Mouse (Mus musculus): ENCODE data around the gene Mgat3. TPM values are rescaled to one million over a fixed set of nuclear protein-coding genes. Genes with fewer than 3 reads are reported as not detected.
A peak's percentile ranks its signal among the peaks of the same experiment; 100 is the strongest.

The Mgat3 gene
- polyA plus RNA-seq (2014; fragmentation: Nextera tagmentation; extraction: Ambion mirVana): 2.5 and 2.7 TPM in 2 replicates

GRCm38 (mm10) chr15:80173001-80173771, at the start of gene Mgat3:
Gene Mgat3, plus strand, starts transcription at chr15:80173721.
- WGBS: 9% methylated on average over 35 of the region's 85 CpGs

GRCm38 (mm10) chr15:80124651-80125050, 48.9 kb upstream of the Mgat3 start:
- WGBS: 78% methylated on average over 4 of the region's 4 CpGs
- Histone ChIP-seq H3K4me3 (ENCODE audit: low read depth, low read length) (no peak overlapping the region), H3K9me3 (ENCODE audit: control insufficient read depth, low read length) (no peaks in the 10 kb centered on the region), H3K27me3 (replicated peaks; ENCODE audit: control insufficient read depth, insufficient read depth, low read length) (no peaks in the 10 kb centered on the region), H3K9ac (ENCODE audit: low read depth, low read length) (no peak overlapping the region), H3K36me3 (ENCODE audit: control insufficient read depth, insufficient read depth, low read length) (no peaks in the 10 kb centered on the region), H3K4me2 (no peak overlapping the region), H3K27ac (ENCODE audit: low read depth, low read length) (no peak overlapping the region), H3K4me1 (replicated peaks; ENCODE audit: control insufficient read depth, insufficient read depth, low read length) (peaks cover 9% of the 10 kb centered on the region)
- DNase-seq (ENCODE audit: low spot score) (no peak), ATAC-seq (replicated peaks; ENCODE audit: low FRiP score) (no peak)

More at GRCm38 (mm10) chr15:80173001-80173771, at the start of gene Mgat3:
- peak within 1 kb of the TSS; percentile 52; the same call in 1 of the 2 replicates for H3K27ac ChIP-seq (ENCODE audit: low read depth, low read length)
- no peaks in the 10 kb centered on the region for H3K9me3 ChIP-seq (ENCODE audit: control insufficient read depth, low read length)
- peaks cover 3% of the 10 kb centered on the region for H3K4me1 ChIP-seq (replicated peaks; ENCODE audit: control insufficient read depth, insufficient read depth, low read length)
- peak within 1 kb of the TSS; percentile 68 for H3K9ac ChIP-seq (ENCODE audit: low read depth, low read length)
- peak within 1 kb of the TSS; percentile 71 for H3K4me2 ChIP-seq
- DNase-seq (ENCODE audit: low spot score): peak; percentile 67
- no peaks in the 10 kb centered on the region for H3K36me3 ChIP-seq (ENCODE audit: control insufficient read depth, insufficient read depth, low read length)
- H3K4me3 ChIP-seq (ENCODE audit: low read depth, low read length): peak within 1 kb of the TSS; percentile 70
- ATAC-seq (replicated peaks; ENCODE audit: low FRiP score): peak; percentile 42
- peaks cover 61% of the 10 kb centered on the region for H3K27me3 ChIP-seq (replicated peaks; ENCODE audit: control insufficient read depth, insufficient read depth, low read length)

GRCm38 (mm10) chr15:80127191-80127590, 46.3 kb upstream of the Mgat3 start:
- WGBS: 46% methylated on average over 1 of the region's 1 CpGs
- no peak overlapping the region for H3K27ac ChIP-seq (ENCODE audit: low read depth, low read length)
- H3K4me1 ChIP-seq (replicated peaks; ENCODE audit: control insufficient read depth, insufficient read depth, low read length): peaks cover 28% of the 10 kb centered on the region
- ATAC-seq (replicated peaks; ENCODE audit: low FRiP score) (no peak), DNase-seq (ENCODE audit: low spot score) (no peak)
- H3K36me3 ChIP-seq (ENCODE audit: control insufficient read depth, insufficient read depth, low read length): no peaks in the 10 kb centered on the region
- H3K27me3 ChIP-seq (replicated peaks; ENCODE audit: control insufficient read depth, insufficient read depth, low read length): no peaks in the 10 kb centered on the region
- H3K4me3 ChIP-seq (ENCODE audit: low read depth, low read length): no peak overlapping the region
- no peak overlapping the region for H3K4me2 ChIP-seq
- no peak overlapping the region for H3K9ac ChIP-seq (ENCODE audit: low read depth, low read length)
- no peaks in the 10 kb centered on the region for H3K9me3 ChIP-seq (ENCODE audit: control insufficient read depth, low read length)

- H3K4me3 ChIP-seq (ENCODE audit: low read depth, low read length): no peak overlapping the region
- no peaks in the 10 kb centered on the region for H3K27me3 ChIP-seq (replicated peaks; ENCODE audit: control insufficient read depth, insufficient read depth, low read length)
- WGBS: 66% methylated on average over 6 of the region's 6 CpGs
- H3K36me3 ChIP-seq (ENCODE audit: control insufficient read depth, insufficient read depth, low read length): no peaks in the 10 kb centered on the region
- peak overlapping the region; percentile 56; the same call in 1 of the 2 replicates for H3K4me2 ChIP-seq
- DNase-seq (ENCODE audit: low spot score): no peak
- no peak overlapping the region for H3K9ac ChIP-seq (ENCODE audit: low read depth, low read length)
- peak overlapping the region; percentile 95 for H3K27ac ChIP-seq (ENCODE audit: low read depth, low read length)
- no peaks in the 10 kb centered on the region for H3K9me3 ChIP-seq (ENCODE audit: control insufficient read depth, low read length)
- no peak for ATAC-seq (replicated peaks; ENCODE audit: low FRiP score)
- peaks cover 39% of the 10 kb centered on the region for H3K4me1 ChIP-seq (replicated peaks; ENCODE audit: control insufficient read depth, insufficient read depth, low read length)
These were observed 43.5 kb upstream of the Mgat3 start for GRCm38 (mm10) chr15:80129982-80130381.

- DNase-seq (ENCODE audit: low spot score) (peak; percentile 63), ATAC-seq (replicated peaks; ENCODE audit: low FRiP score) (peak; percentile 64)
- 43% methylated on average over 5 of the region's 5 CpGs for WGBS
- H3K27ac ChIP-seq (ENCODE audit: low read depth, low read length): peak overlapping the region; percentile 95
- H3K4me1 ChIP-seq (replicated peaks; ENCODE audit: control insufficient read depth, insufficient read depth, low read length): peaks cover 46% of the 10 kb centered on the region
- H3K9me3 ChIP-seq (ENCODE audit: control insufficient read depth, low read length): no peaks in the 10 kb centered on the region
- H3K27me3 ChIP-seq (replicated peaks; ENCODE audit: control insufficient read depth, insufficient read depth, low read length): no peaks in the 10 kb centered on the region
- H3K4me3 ChIP-seq (ENCODE audit: low read depth, low read length): peak overlapping the region; percentile 3; the same call in 1 of the 2 replicates
- peak overlapping the region; percentile 56 for H3K9ac ChIP-seq (ENCODE audit: low read depth, low read length)
- H3K36me3 ChIP-seq (ENCODE audit: control insufficient read depth, insufficient read depth, low read length): no peaks in the 10 kb centered on the region
- H3K4me2 ChIP-seq: peak overlapping the region; percentile 56
These were observed 42.8 kb upstream of the Mgat3 start for GRCm38 (mm10) chr15:80130689-80131088.

- WGBS: 60% methylated on average over 6 of the region's 6 CpGs
- H3K9ac ChIP-seq (ENCODE audit: low read depth, low read length): peak overlapping the region; percentile 56
- no peaks in the 10 kb centered on the region for H3K9me3 ChIP-seq (ENCODE audit: control insufficient read depth, low read length)
- peaks cover 3% of the 10 kb centered on the region; the same call in 1 of the 2 replicates for H3K36me3 ChIP-seq (ENCODE audit: control insufficient read depth, insufficient read depth, low read length)
- DNase-seq (ENCODE audit: low spot score) (no peak), ATAC-seq (replicated peaks; ENCODE audit: low FRiP score) (no peak)
- H3K4me3 ChIP-seq (ENCODE audit: low read depth, low read length): no peak overlapping the region
- no peaks in the 10 kb centered on the region for H3K27me3 ChIP-seq (replicated peaks; ENCODE audit: control insufficient read depth, insufficient read depth, low read length)
- H3K4me1 ChIP-seq (replicated peaks; ENCODE audit: control insufficient read depth, insufficient read depth, low read length): peaks cover 50% of the 10 kb centered on the region
- H3K4me2 ChIP-seq: peak overlapping the region; percentile 56
- peak overlapping the region; percentile 95 for H3K27ac ChIP-seq (ENCODE audit: low read depth, low read length)
These were observed 42.1 kb upstream of the Mgat3 start for GRCm38 (mm10) chr15:80131421-80131820.

GRCm38 (mm10) chr15:80132452-80132851, 41.1 kb upstream of the Mgat3 start:
- no peaks in the 10 kb centered on the region for H3K27me3 ChIP-seq (replicated peaks; ENCODE audit: control insufficient read depth, insufficient read depth, low read length)

GRCm38 (mm10) chr15:80132993-80133586, 40.4 kb upstream of the Mgat3 start, which contains the start of gene Tab1:
Gene Tab1, plus strand, starts transcription at chr15:80133127.
- peaks cover 56% of the 10 kb centered on the region for H3K4me1 ChIP-seq (replicated peaks; ENCODE audit: control insufficient read depth, insufficient read depth, low read length)
- ATAC-seq (replicated peaks; ENCODE audit: low FRiP score): peak; percentile 87
- WGBS: under 1% methylated on average over 56 of the region's 59 CpGs

More at GRCm38 (mm10) chr15:80132452-80132851, 41.1 kb upstream of the Mgat3 start:
- ATAC-seq (replicated peaks; ENCODE audit: low FRiP score): no peak
- Histone ChIP-seq H3K9ac (ENCODE audit: low read depth, low read length) (peak overlapping the region; percentile 90; the same call in 1 of the 2 replicates), H3K4me3 (ENCODE audit: low read depth, low read length) (peak overlapping the region; percentile 81), H3K9me3 (ENCODE audit: control insufficient read depth, low read length) (no peaks in the 10 kb centered on the region), H3K36me3 (ENCODE audit: control insufficient read depth, insufficient read depth, low read length) (peaks cover 6% of the 10 kb centered on the region; the same call in 1 of the 2 replicates), H3K27ac (ENCODE audit: low read depth, low read length) (0 out of 2 replicates have a peak overlapping the region, but pooled peaks have one; percentile 99), H3K4me2 (peak overlapping the region; percentile 81), H3K4me1 (replicated peaks; ENCODE audit: control insufficient read depth, insufficient read depth, low read length) (peaks cover 51% of the 10 kb centered on the region)
- WGBS: 76% methylated on average over 9 of the region's 9 CpGs
- DNase-seq (ENCODE audit: low spot score): no peak

More at GRCm38 (mm10) chr15:80132993-80133586, 40.4 kb upstream of the Mgat3 start, which contains the start of gene Tab1:
- Histone ChIP-seq H3K4me3 (ENCODE audit: low read depth, low read length) (peak within 1 kb of the TSS; percentile 81), H3K4me2 (peak within 1 kb of the TSS; percentile 81), H3K9ac (ENCODE audit: low read depth, low read length) (peak within 1 kb of the TSS; percentile 90), H3K27ac (ENCODE audit: low read depth, low read length) (peak within 1 kb of the TSS; percentile 99), H3K9me3 (ENCODE audit: control insufficient read depth, low read length) (no peaks in the 10 kb centered on the region), H3K36me3 (ENCODE audit: control insufficient read depth, insufficient read depth, low read length) (peaks cover 6% of the 10 kb centered on the region; the same call in 1 of the 2 replicates), H3K27me3 (replicated peaks; ENCODE audit: control insufficient read depth, insufficient read depth, low read length) (no peaks in the 10 kb centered on the region)
- peak; percentile 97 for DNase-seq (ENCODE audit: low spot score)

Data from liver, embryonic 11.5 days (tissue).